Mouse (Mus musculus) liver, embryonic 14.5 days (tissue): Measurements from ENCODE around the gene Fam243. TPM values are rescaled to one million over a fixed set of nuclear protein-coding genes. Genes with fewer than 3 reads are reported as not detected.

Experiments used
- ATAC-seq: fragments of 200-750 bp; cut with Nextera tagmentation; 2 replicates; pipeline ENCODE4 v1.8.0; 2017; ENCODE audit warnings: moderate number of reproducible peaks, mild to moderate bottlenecking, moderate library complexity; ENCODE audit not compliant: insufficient read depth
- DNase-seq, 3 experiments: peaks; one replicate each; pipeline ENCODE4 v3.0.0-alpha.2; 2012 to 2013; ENCODE audit warnings: low read depth in 3 of 3, low spot score in 3 of 3
- H3K27ac ChIP-seq: fragments of 300-500 bp; sonication (generic); 2 replicates; pipeline ENCODE4 v1.5.1; 2014; ENCODE audit warnings: moderate library complexity, mild to moderate bottlenecking, control low read depth, inconsistent platforms
- H3K27me3 ChIP-seq: fragments of 300-500 bp; sonication (generic); 2 replicates; pipeline ENCODE4 v1.6.1; 2014; ENCODE audit warnings: mild to moderate bottlenecking, low read length, moderate library complexity; ENCODE audit not compliant: control insufficient read depth, insufficient read depth
- H3K36me3 ChIP-seq: fragments of 300-500 bp; sonication (generic); replicated peaks from 2 replicates; pipeline ENCODE4 v1.6.1; 2014; ENCODE audit warnings: low read depth; ENCODE audit not compliant: control insufficient read depth, insufficient read depth
- H3K4me1 ChIP-seq, 2 experiments: fragments of 200-500 bp in 1 of 2; fragments of 300-500 bp in 1 of 2; sonication (generic) in 1 of 2; replicated peaks; 2 replicates each; pipeline ENCODE4 v1.6.1; 2012 to 2014; ENCODE audit warnings: antibody characterized with exemption in 1 of 2, inconsistent platforms in 1 of 2, low read length in 1 of 2; ENCODE audit not compliant: control insufficient read depth in 2 of 2, insufficient read depth in 2 of 2
- H3K4me2 ChIP-seq: fragments of 300-500 bp; sonication (generic); 2 replicates; pipeline ENCODE4 v1.6.1; 2014; ENCODE audit warnings: low read depth, mild to moderate bottlenecking, control low read depth, moderate library complexity
- H3K4me3 ChIP-seq, 2 experiments: fragments of 200-500 bp in 1 of 2; fragments of 300-500 bp in 1 of 2; sonication (generic) in 1 of 2; 2 replicates each; pipeline ENCODE4 v1.5.1; 2012 to 2014; ENCODE audit warnings: low read depth in 2 of 2, low read length in 2 of 2, mild to moderate bottlenecking in 2 of 2, control low read depth in 1 of 2, inconsistent platforms in 1 of 2, moderate library complexity in 1 of 2; ENCODE audit not compliant: insufficient read depth in 1 of 2
- H3K9ac ChIP-seq: fragments of 300-500 bp; sonication (generic); replicated peaks from 2 replicates; pipeline ENCODE4 v1.6.1; 2014; ENCODE audit warnings: mild to moderate bottlenecking, control low read depth, moderate library complexity
- H3K9me3 ChIP-seq: fragments of 300-500 bp; sonication (generic); 2 replicates; pipeline ENCODE4 v1.6.1; 2016; ENCODE audit warnings: low read length, mixed read lengths; ENCODE audit not compliant: control insufficient read depth
- CTCF ChIP-seq: IDR thresholded peaks from 2 replicates; pipeline ENCODE4 v1.5.1; 2016; ENCODE audit warnings: antibody characterized with exemption, low read depth, control low read depth
- EP300 ChIP-seq: IDR thresholded peaks from 2 replicates; pipeline ENCODE4 v1.6.1; 2016; ENCODE audit warnings: antibody characterized with exemption, low read depth
- WGBS: fragments of 180-500 bp; shearing (Covaris S2); extraction: QIAGEN DNeasy Blood & Tissue Kit; methylation state at CpG from one replicate; pipeline ENCODE4 v1.1.7; 2014; ENCODE audit not compliant: insufficient replicate concordance; 5-methylcytosine and 5-hydroxymethylcytosine counted together
- polyA plus RNA-seq, 2 experiments: library from polyadenylated mRNA; depleted of rRNA in 1 of 2; stranded (reverse) in 1 of 2; unstranded in 1 of 2; fragments of >200 nt; fragmentation: Nextera tagmentation in 1 of 2; extraction: Ambion mirVana in 1 of 2; gene quantifications; 2 replicates each; pipeline versions ENCODE4 v1.2.1 to v1.2.3; 2012 to 2014

Gene Fam243
- polyA plus RNA-seq, 2 experiments = 0.01 TPM; not detected in 1

- no peaks in the 10 kb centered on the region for H3K27me3 ChIP-seq
- no peak overlapping the region; the same call in 1 of the 2 replicates for H3K27ac ChIP-seq
- 33% methylated on average over 5 of the region's 5 CpGs for WGBS
- TF ChIP-seq CTCF (no peak), EP300 (no peak)
- no peaks in the 10 kb centered on the region for H3K36me3 ChIP-seq
- H3K9ac ChIP-seq = peak overlapping the region; percentile 68
- no peaks in the 10 kb centered on the region for H3K9me3 ChIP-seq
- peak overlapping the region; percentile 82 for H3K4me2 ChIP-seq
- ATAC-seq (peak; percentile 17; the same call in 1 of the 2 replicates), DNase-seq (no peak)
- peak overlapping the region; percentile 77 to 84 for H3K4me3 ChIP-seq
- peaks cover 11 to 19% of the 10 kb centered on the region in 2 experiments for H3K4me1 ChIP-seq
Measured at GRCm38 (mm10) chr16:92301989-92302388, 19.3 kb downstream of the Fam243 start.

DNA sequence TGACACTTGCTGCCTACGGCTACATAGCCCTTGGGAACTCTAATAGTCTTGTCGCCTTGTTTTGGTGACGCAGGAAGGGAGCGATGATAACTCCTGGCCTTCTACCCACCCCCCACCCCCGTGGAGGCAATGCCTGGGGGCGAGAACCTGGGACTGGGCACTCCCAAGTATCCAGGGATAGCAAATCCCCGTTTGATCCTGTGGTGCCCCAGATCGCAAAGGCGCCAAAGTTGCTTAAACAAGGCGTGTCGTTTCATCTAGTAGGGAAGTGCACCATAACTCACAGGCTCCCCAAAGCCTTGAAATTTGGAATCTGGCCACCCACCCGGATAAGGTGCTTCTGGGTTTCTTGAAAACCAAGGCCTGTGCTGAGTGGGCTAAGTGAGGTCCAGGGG is 19.8 kb downstream of the Fam243 start:
- H3K4me1 ChIP-seq = peaks cover 11 to 19% of the 10 kb centered on the region in 2 experiments
- peak overlapping the region; percentile 68 for H3K9ac ChIP-seq
- H3K4me3 ChIP-seq = peak overlapping the region; percentile 77 to 84
- peak overlapping the region; percentile 82 for H3K4me2 ChIP-seq
- peak overlapping the region; percentile 5 for H3K27ac ChIP-seq
- H3K36me3 ChIP-seq = no peaks in the 10 kb centered on the region
- DNase-seq = no peak
- TF ChIP-seq CTCF (no peak), EP300 (no peak)
- H3K9me3 ChIP-seq = no peaks in the 10 kb centered on the region
- peak; percentile 61 for ATAC-seq
- no peaks in the 10 kb centered on the region for H3K27me3 ChIP-seq
- 0% methylated on average over 12 of the region's 12 CpGs for WGBS

DNA sequence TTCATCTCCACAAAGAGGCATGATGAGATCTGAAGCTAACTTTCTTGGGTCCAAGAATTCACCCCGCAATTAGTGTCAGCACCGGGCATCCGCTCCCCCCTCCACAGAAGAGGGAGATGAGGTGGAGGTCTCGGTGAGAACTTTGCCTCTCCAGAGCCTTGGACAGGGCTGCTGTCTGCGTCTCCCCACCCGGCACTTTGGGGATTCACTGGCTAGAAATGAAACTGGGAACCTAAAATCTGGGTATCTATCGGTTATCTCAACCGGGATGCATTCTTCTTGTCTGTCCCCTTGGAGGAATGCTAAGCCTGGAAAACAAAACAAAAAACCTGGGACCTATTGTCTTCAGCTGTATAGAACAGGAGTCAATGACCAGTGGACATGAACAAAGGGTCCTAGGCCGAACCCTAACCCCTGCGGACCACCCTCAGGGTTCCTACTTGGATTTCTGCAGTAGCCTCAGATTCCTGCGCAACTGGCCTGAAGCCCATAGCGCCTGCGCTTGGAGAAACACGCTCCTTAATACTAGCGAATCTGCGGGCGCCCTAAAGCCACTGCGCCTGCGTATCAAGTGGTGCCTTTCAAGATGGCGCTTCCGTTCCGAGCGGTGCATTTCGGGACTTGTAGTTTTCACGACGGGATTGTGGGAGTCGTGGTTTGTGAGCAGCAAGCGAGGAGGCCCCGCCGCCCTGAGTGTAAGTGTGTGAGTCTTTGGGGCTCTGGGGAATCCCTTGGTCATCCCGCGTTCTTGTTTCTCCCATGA is 20.4 kb downstream of the Fam243 start, which contains the start of gene Smim11:
TSS of gene Smim11 (plus strand) at position 638 of the 763 bp plus-strand sequence.
- no peaks in the 10 kb centered on the region for H3K9me3 ChIP-seq
- H3K4me1 ChIP-seq = peaks cover 11 to 19% of the 10 kb centered on the region in 2 experiments
- DNase-seq = peak; percentile 94 to 95 (median 95)
- peak within 1 kb of the TSS; percentile 5 for H3K27ac ChIP-seq
- H3K4me2 ChIP-seq = peak within 1 kb of the TSS; percentile 82
- ATAC-seq = peak; percentile 89
- H3K9ac ChIP-seq = peak within 1 kb of the TSS; percentile 68
- 10% methylated on average over 32 of the region's 32 CpGs for WGBS
- H3K36me3 ChIP-seq = no peaks in the 10 kb centered on the region
- no peak for TF ChIP-seq EP300
- no peak for TF ChIP-seq CTCF
- peak within 1 kb of the TSS; percentile 77 to 84 for H3K4me3 ChIP-seq
- H3K27me3 ChIP-seq = no peaks in the 10 kb centered on the region

GRCm38 (mm10) chr16:92295328-92295727 is 25.9 kb downstream of the Fam243 start:
- WGBS = 40% methylated on average over 2 of the region's 2 CpGs
- no peaks in the 10 kb centered on the region for H3K36me3 ChIP-seq
- H3K27ac ChIP-seq = no peak overlapping the region
- H3K27me3 ChIP-seq = no peaks in the 10 kb centered on the region; the same call in none of the 2 replicates
- DNase-seq = no peak
- H3K4me1 ChIP-seq = no peaks in the 10 kb centered on the region; a peak in 1 of 4 replicates
- H3K4me3 ChIP-seq = no peak overlapping the region
- TF ChIP-seq EP300 (no peak), CTCF (no peak)
- H3K9me3 ChIP-seq = no peaks in the 10 kb centered on the region
- ATAC-seq = no peak
- no peak overlapping the region for H3K9ac ChIP-seq
- H3K4me2 ChIP-seq = no peak overlapping the region

DNA sequence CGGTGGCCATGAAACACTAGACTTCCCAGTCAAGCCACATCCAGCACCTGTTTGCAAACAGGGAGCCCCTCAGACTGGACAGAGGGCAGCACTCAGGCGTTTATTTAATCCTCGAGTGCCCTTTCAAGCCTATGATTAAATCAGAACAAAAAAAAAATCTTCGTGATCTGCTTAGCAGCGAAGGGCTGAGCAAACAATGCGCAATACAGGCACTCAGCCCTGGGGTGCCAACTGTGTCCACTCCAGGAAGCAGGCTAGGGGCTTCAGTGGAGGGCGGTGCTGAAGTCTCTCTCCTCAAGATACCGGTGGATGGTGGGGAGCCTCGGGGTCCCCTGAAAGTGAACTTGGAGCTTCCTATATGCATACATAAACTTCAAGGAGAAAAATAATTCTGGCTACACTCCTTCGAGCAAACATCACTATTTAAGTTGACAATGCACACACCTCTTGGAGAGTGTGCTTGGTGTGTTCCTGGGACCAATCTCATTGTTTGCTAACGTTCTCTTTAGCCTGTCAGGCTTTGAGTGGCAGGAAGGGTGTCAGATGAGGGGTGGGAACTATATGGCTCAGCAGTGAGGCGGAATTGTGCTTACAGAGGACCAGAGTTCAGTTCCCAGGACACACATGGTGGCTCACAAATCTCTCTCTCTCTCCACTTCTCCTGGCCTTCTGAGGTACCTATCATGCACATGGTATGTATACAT is 26.8 kb downstream of the Fam243 start:
- ATAC-seq (no peak), DNase-seq (no peak)
- no peaks in the 10 kb centered on the region for H3K4me1 ChIP-seq
- no peaks in the 10 kb centered on the region for H3K36me3 ChIP-seq
- no peak overlapping the region for H3K4me3 ChIP-seq
- H3K9me3 ChIP-seq = no peaks in the 10 kb centered on the region
- no peak overlapping the region for H3K27ac ChIP-seq
- TF ChIP-seq CTCF (no peak), EP300 (no peak)
- no peaks in the 10 kb centered on the region; the same call in none of the 2 replicates for H3K27me3 ChIP-seq
- no peak overlapping the region for H3K9ac ChIP-seq
- 49% methylated on average over 12 of the region's 12 CpGs for WGBS
- no peak overlapping the region for H3K4me2 ChIP-seq
